Mouse (Mus musculus): ENCODE measurements at regions not wholly inside any gene's neighbourhood (a gene's known extent, or its start where the extent isn't known, plus 50 kb on each side); places are given as distances from the start of the nearest gene placed in this dataset.

DNA sequence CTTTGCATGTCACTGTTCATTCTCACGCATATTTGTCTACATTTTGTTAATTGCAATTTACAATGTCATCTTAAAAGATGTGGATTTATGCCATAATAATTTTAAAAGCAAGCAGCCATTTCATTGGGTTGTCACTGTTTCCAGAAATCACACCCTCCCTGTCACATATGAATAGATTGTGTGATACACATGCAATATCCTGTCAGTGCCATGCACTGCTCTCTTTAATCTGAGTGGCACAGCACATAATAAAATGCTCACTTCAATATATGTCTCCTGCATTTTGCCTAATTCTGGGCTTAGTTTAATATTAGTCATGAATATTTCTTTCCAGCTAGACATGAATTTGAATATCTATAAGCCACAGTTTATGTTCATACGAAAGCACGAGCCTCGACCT, 56.1 kb upstream of the 1700008P02Rik start:
- DNase-seq (ENCODE audit: low spot score in 2 of 2), result no peak

DNA sequence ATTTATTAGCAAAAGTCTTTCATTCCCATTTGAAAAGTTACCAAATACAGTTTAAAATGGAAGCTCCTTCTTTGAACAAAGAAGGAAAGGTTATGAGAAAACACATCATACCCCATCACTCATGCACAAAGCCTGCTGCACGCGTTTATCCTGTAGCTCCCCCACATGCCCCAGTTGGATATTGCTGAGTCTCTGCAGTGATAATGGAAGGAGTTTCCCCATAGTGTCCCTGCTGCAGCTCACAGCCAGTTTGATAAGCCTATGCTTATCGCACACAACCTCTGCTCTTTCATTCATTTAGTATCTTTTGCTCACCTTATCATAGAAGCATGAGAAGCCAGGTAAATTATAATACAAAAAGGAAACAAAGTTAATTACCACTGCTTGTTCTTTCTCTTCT, 55.1 kb upstream of the 1700008P02Rik start:
- peak in 1 of 2 experiments; percentile 3 for DNase-seq (ENCODE audit: low spot score in 2 of 2)
